Mouse (Mus musculus) heart, adult 2 months (tissue): ENCODE data around the gene Gm6482. TPM values are rescaled to one million over a fixed set of nuclear protein-coding genes. Genes with fewer than 3 reads are reported as not detected.
"Not testable (repeated sequence)": the region's sequence is repeated elsewhere in the genome, so short reads cannot be mapped to it uniquely, and the experiment has no call there.

ENCODE experiments used
- DNase-seq, 2 experiments: peaks; one replicate each; pipeline ENCODE4 v3.0.0; 2021
- H3K27ac ChIP-seq: fragments of 200-600 bp; 2 replicates; pipeline ENCODE4 v1.8.1; 2022
- H3K27me3 ChIP-seq: fragments of 200-500 bp; 2 replicates; pipeline ENCODE4 v1.6.1; 2012; ENCODE audit warnings: mild to moderate bottlenecking, low read length, inconsistent platforms, mixed read lengths; ENCODE audit not compliant: control insufficient read depth, insufficient read depth
- H3K36me3 ChIP-seq: fragments of 200-500 bp; 2 replicates; pipeline ENCODE4 v1.6.1; 2012; ENCODE audit warnings: low read length, inconsistent platforms; ENCODE audit not compliant: control insufficient read depth, insufficient read depth
- H3K4me1 ChIP-seq: fragments of 200-500 bp; 2 replicates; pipeline ENCODE4 v1.6.1; 2011; ENCODE audit warnings: low read length; ENCODE audit not compliant: control insufficient read depth, insufficient read depth
- H3K4me3 ChIP-seq: fragments of 200-600 bp; 2 replicates; pipeline ENCODE4 v1.8.1; 2022
- H3K79me2 ChIP-seq: fragments of 200-500 bp; replicated peaks from 2 replicates; pipeline ENCODE4 v1.6.1; 2012; ENCODE audit warnings: mild to moderate bottlenecking, inconsistent platforms, low read length, moderate library complexity, mixed read lengths; ENCODE audit not compliant: control insufficient read depth, insufficient read depth
- H3K9ac ChIP-seq: fragments of 200-500 bp; 2 replicates; pipeline ENCODE4 v1.6.1; 2012; ENCODE audit warnings: low read depth, mild to moderate bottlenecking, control low read depth, inconsistent platforms, low read length, mixed read lengths
- CTCF ChIP-seq: fragments of 200-600 bp; IDR thresholded peaks from 2 replicates; pipeline ENCODE4 v1.8.1; 2022; ENCODE audit warnings: antibody characterized with exemption, mild to moderate bottlenecking, moderate library complexity
- WGBS: fragments of 180-500 bp; shearing (Covaris S2); methylation state at CpG from one replicate; pipeline ENCODE4 v1.1.7; 2018; 5-methylcytosine and 5-hydroxymethylcytosine counted together
- intact Hi-C: fragments of 180-260 bp; cut with DNase I; formaldehyde crosslinking; loops from one replicate; pipeline ENCODE4 v1.15.1; 2025
- long read RNA-seq: library from polyadenylated mRNA; stranded (forward); transcript quantifications from one replicate; pipeline ENCODE4 v2.0.0, GENCODE M21; 2021
- polyA plus RNA-seq: library from polyadenylated mRNA; depleted of rRNA; stranded (reverse); fragments of >200 nt; gene quantifications from 2 replicates; pipeline ENCODE4 v1.2.3, GENCODE M21; 2012; rRNA removed
- total RNA-seq, 2 experiments: library from RNA; stranded (reverse); gene quantifications; 2 replicates each; pipeline ENCODE4 v1.2.3; 2021

Gm6482 gene
- total RNA-seq = not detected
- polyA plus RNA-seq = not detected in 2 replicates
- long read RNA-seq = 0 reads

DNA sequence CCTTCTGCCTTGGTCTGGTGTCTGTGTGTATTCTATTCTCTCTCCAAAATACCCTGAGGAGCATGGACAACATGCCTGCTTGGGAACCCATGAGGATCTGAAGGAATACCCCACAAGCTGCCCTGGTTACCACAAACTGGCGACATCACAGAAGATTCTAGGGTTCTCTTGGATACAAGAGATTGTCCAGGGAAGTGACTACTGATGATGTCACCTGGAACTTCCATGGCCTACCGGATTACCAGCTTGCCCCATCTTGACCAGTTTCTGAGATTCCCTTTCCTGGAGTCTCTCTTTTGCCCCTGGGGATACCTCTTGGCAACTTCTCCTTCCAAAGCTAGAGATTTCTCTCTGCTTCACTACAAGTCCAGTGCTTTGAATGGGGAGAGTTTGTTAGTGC lies at the start of gene Gm6482:
Gene Gm6482, minus strand, starts transcription at position 101 of the 400 bp plus-strand sequence.
- DNase-seq, H3K27me3 ChIP-seq, H3K36me3 ChIP-seq, intact Hi-C loops, H3K4me1 ChIP-seq, H3K27ac ChIP-seq, H3K79me2 ChIP-seq, H3K9ac ChIP-seq, H3K4me3 ChIP-seq: not testable (repeated sequence)
- 38% methylated on average over 1 of the region's 2 CpGs for WGBS

DNA sequence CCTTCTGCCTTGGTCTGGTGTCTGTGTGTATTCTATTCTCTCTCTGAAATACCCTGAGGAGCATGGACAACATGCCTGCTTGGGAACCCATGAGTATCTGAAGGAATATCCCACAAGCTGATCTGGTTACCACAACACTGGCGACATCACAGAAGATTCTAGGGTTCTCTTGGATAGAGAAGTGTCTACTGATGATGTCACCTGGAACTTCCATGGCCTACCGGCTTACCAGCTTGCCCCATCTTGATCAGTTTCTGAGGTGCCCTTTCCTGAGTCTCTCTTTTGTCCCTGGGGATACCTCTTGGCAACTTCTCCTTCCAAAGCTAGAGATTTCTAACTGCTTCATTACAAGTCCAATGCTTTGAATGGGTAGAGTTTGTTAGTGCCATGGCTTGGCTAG lies 45.3 kb upstream of the Gm6482 start, which contains the start of gene Gm7954:
Gene Gm7954, minus strand, starts transcription at position 101 of the 400 bp plus-strand sequence.
- H3K27me3 ChIP-seq, H3K4me3 ChIP-seq, intact Hi-C loops, DNase-seq, H3K79me2 ChIP-seq, H3K36me3 ChIP-seq, H3K4me1 ChIP-seq, H3K9ac ChIP-seq, H3K27ac ChIP-seq: not testable (repeated sequence)
- no CpG with 5 or more reads among the region's 2 CpGs for WGBS

GRCm38 (mm10) chr14:41425393-41426075 lies 17.5 kb upstream of the Gm6482 start:
- 0 out of 2 replicates have a peak, but pooled peaks have one; percentile 10 for TF ChIP-seq CTCF
- intact Hi-C loops, H3K36me3 ChIP-seq, H3K9ac ChIP-seq, H3K27me3 ChIP-seq, H3K4me1 ChIP-seq, H3K79me2 ChIP-seq, H3K27ac ChIP-seq, H3K4me3 ChIP-seq: not testable (repeated sequence)
- 13% methylated on average over 12 of the region's 16 CpGs for WGBS
- DNase-seq = peak in 1 of 2 experiments; percentile 18

GRCm38 (mm10) chr14:41424694-41425093 lies 16.6 kb upstream of the Gm6482 start:
- H3K4me1 ChIP-seq, H3K27ac ChIP-seq, H3K4me3 ChIP-seq, H3K27me3 ChIP-seq, H3K9ac ChIP-seq, H3K36me3 ChIP-seq, intact Hi-C loops, H3K79me2 ChIP-seq, DNase-seq: not testable (repeated sequence)
- WGBS = 13% methylated on average over 11 of the region's 14 CpGs

- intact Hi-C loops, H3K4me3 ChIP-seq, H3K36me3 ChIP-seq, H3K27ac ChIP-seq, H3K79me2 ChIP-seq, H3K9ac ChIP-seq, H3K27me3 ChIP-seq, DNase-seq, H3K4me1 ChIP-seq: not testable (repeated sequence)
- WGBS = no CpG with 5 or more reads among the region's 3 CpGs
Observed at GRCm38 (mm10) chr14:41386279-41386678, 21.8 kb downstream of the Gm6482 start, which contains the start of gene Gm7945. Gm7945 (minus strand) TSS chr14:41386379.

Other genes with a start within 250 kb of the Gm6482 start
- gene Sftpd, start 223.1 kb downstream of the Gm6482 start, total RNA-seq = not detected
- gene Sftpd, start 223.1 kb downstream of the Gm6482 start, polyA plus RNA-seq = 2.0 TPM in 1 of 2 replicates, not detected in the other
- gene Gm2832, start 129.5 kb downstream of the Gm6482 start, total RNA-seq = not detected
- not detected in 2 replicates for gene Gm2832, start 129.5 kb downstream of the Gm6482 start, polyA plus RNA-seq
- gene Gm5798, start 59.7 kb downstream of the Gm6482 start, total RNA-seq = not detected
- gene Gm5798, start 59.7 kb downstream of the Gm6482 start, polyA plus RNA-seq = not detected in 2 replicates
- not detected for gene Gm7945, start 21.9 kb downstream of the Gm6482 start, total RNA-seq
- not detected in 2 replicates for gene Gm7945, start 21.9 kb downstream of the Gm6482 start, polyA plus RNA-seq
- not detected for gene Gm7954, start 45.2 kb upstream of the Gm6482 start, total RNA-seq
- gene Gm7954, start 45.2 kb upstream of the Gm6482 start, polyA plus RNA-seq = not detected in 2 replicates
- gene Gm3486, start 81.2 kb upstream of the Gm6482 start, total RNA-seq = not detected
- not detected in 2 replicates for gene Gm3486, start 81.2 kb upstream of the Gm6482 start, polyA plus RNA-seq
- not detected for gene Gm7970, start 147.3 kb upstream of the Gm6482 start, total RNA-seq
- gene Gm7970, start 147.3 kb upstream of the Gm6482 start, polyA plus RNA-seq = not detected in 2 replicates
- gene 1700049E17Rik2, start 164.9 kb upstream of the Gm6482 start, total RNA-seq = not detected
- not detected in 2 replicates for gene 1700049E17Rik2, start 164.9 kb upstream of the Gm6482 start, polyA plus RNA-seq
- gene Gm3072, start 216.3 kb upstream of the Gm6482 start, total RNA-seq = not detected
- gene Gm3072, start 216.3 kb upstream of the Gm6482 start, polyA plus RNA-seq = not detected in 2 replicates
- not detected for gene Gm3676, start 238.2 kb upstream of the Gm6482 start, total RNA-seq
- not detected in 2 replicates for gene Gm3676, start 238.2 kb upstream of the Gm6482 start, polyA plus RNA-seq